Comparison of ENCODE assay signal across 10 mouse cellular contexts in genomic region chr2:30702711-30703110, GRCm38 (mm10).
A peak's percentile ranks its signal among the peaks of the same experiment; 100 is the strongest.
DNase-seq lines count a peak whose midpoint lies in the region; ATAC-seq and TF ChIP-seq lines count a peak whose summit lies in the region.
"Had no signal": no experiment of that assay in that cellular context is flagged by ENCODE, and none has a peak within 500 bp of the region (broad histone marks: within the 10 kb centered on the region; RNA-seq: fewer than 3 reads in every experiment).

No protein-coding gene starts in this region.

- no peak for TF ChIP-seq CTCF in lung, postnatal 0 days (IDR thresholded peaks at IDR 0.05)
- TF ChIP-seq CTCF in lung, adult 2 months (IDR thresholded peaks at IDR 0.05; ENCODE audit: insufficient read depth, low read length): no peak

- DNase-seq in embryo, embryonic 10 days (ENCODE audit: low spot score): peak; percentile 54
- DNase-seq in embryo, embryonic 11 days: no peak
- no peak for DNase-seq in lung, postnatal 0 days (ENCODE audit: low spot score)
- DNase-seq in lung, adult 2 months: no peak
- DNase-seq in frontal cortex, adult 2 months (ENCODE audit: extremely low spot score in 1 of 2, low spot score in 1 of 2): no peak
- DNase-seq in cerebellum, postnatal 14 days: no peak

- no peak for TF ChIP-seq EP300 in lung, postnatal 0 days (IDR thresholded peaks at IDR 0.05)

- 0 out of 2 replicates have a peak overlapping the region, but pooled peaks have one; percentile 27 for H3K27ac ChIP-seq in lung, postnatal 0 days (ENCODE audit: low read length)
- H3K27ac ChIP-seq in intestine, embryonic 16.5 days (ENCODE audit: low read length): peak overlapping the region; percentile 72
- peak overlapping the region; percentile 76 for H3K27ac ChIP-seq in stomach, embryonic 16.5 days (ENCODE audit: low read length)

- no peak for TF ChIP-seq POLR2A in lung, adult 2 months (IDR thresholded peaks at IDR 0.05; ENCODE audit: borderline replicate concordance, extremely low read depth, low read depth, low read length)

- no peaks in the 10 kb centered on the region for H3K27me3 ChIP-seq in lung, postnatal 0 days (replicated peaks; ENCODE audit: insufficient read depth, low read length)
- no peaks in the 10 kb centered on the region for H3K27me3 ChIP-seq in intestine, embryonic 16.5 days (replicated peaks; ENCODE audit: control insufficient read depth, insufficient read depth, low read length)
- H3K27me3 ChIP-seq in stomach, embryonic 16.5 days (ENCODE audit: control insufficient read depth, insufficient read depth, low read length): no peaks in the 10 kb centered on the region

- ATAC-seq in lung, postnatal 0 days: no peak
- no peak for ATAC-seq in intestine, embryonic 16.5 days
- ATAC-seq in stomach, embryonic 16.5 days (ENCODE audit: insufficient read depth, low FRiP score): no peak
- ATAC-seq: inflammation-experienced regulatory T-cells, adult 6 months had no signal

- WGBS in lung, postnatal 0 days: 17% methylated on average over 7 of the region's 7 CpGs
- WGBS in lung, adult 2 months: 33% methylated on average over 7 of the region's 7 CpGs
- WGBS in intestine, embryonic 16.5 days: 13% methylated on average over 7 of the region's 7 CpGs
- WGBS in stomach, embryonic 16.5 days: 12% methylated on average over 7 of the region's 7 CpGs

- no peak overlapping the region for H3K4me3 ChIP-seq in lung, postnatal 0 days (ENCODE audit: low read depth, low read length)
- no peak overlapping the region for H3K4me3 ChIP-seq in lung, adult 2 months (replicated peaks; ENCODE audit: extremely low read depth, low read depth, low read length)
- no peak overlapping the region for H3K4me3 ChIP-seq in intestine, embryonic 16.5 days (ENCODE audit: low read length)
- no peak overlapping the region for H3K4me3 ChIP-seq in stomach, embryonic 16.5 days (replicated peaks; ENCODE audit: low read length)
- H3K4me3 ChIP-seq: megakaryocyte, embryonic 14.5 days had no signal

- H3K4me1 ChIP-seq in lung, postnatal 0 days (ENCODE audit: insufficient read depth, low read depth, low read length): peaks cover 15% of the 10 kb centered on the region; the same call in 1 of the 2 replicates
- H3K4me1 ChIP-seq in lung, adult 2 months (ENCODE audit: control insufficient read depth, insufficient read depth, low read length): peaks cover 4% of the 10 kb centered on the region
- peaks cover 22% of the 10 kb centered on the region for H3K4me1 ChIP-seq in intestine, embryonic 16.5 days (ENCODE audit: control insufficient read depth, insufficient read depth, low read length)
- H3K4me1 ChIP-seq in stomach, embryonic 16.5 days (ENCODE audit: control insufficient read depth, insufficient read depth, low read length): peaks cover 38% of the 10 kb centered on the region

- no peaks in the 10 kb centered on the region for H3K9me3 ChIP-seq in lung, postnatal 0 days (ENCODE audit: low read length)
- H3K9me3 ChIP-seq in intestine, embryonic 16.5 days (ENCODE audit: control insufficient read depth, low read length): 0 out of 2 replicates have a peak, but pooled peaks cover 3% of the 10 kb centered on the region
- H3K9me3 ChIP-seq in stomach, embryonic 16.5 days (replicated peaks; ENCODE audit: control insufficient read depth, low read length): no peaks in the 10 kb centered on the region

- no peak overlapping the region for H3K4me2 ChIP-seq in lung, postnatal 0 days (replicated peaks; ENCODE audit: low read depth, low read length)
- H3K4me2 ChIP-seq in intestine, embryonic 16.5 days (ENCODE audit: low read depth, low read length): no peak overlapping the region
- no peak overlapping the region for H3K4me2 ChIP-seq in stomach, embryonic 16.5 days (ENCODE audit: low read depth, low read length)

- no peaks in the 10 kb centered on the region for H3K36me3 ChIP-seq in lung, postnatal 0 days (ENCODE audit: insufficient read depth, low read length)
- no peaks in the 10 kb centered on the region for H3K36me3 ChIP-seq in intestine, embryonic 16.5 days (ENCODE audit: control insufficient read depth, insufficient read depth, low read length)
- H3K36me3 ChIP-seq in stomach, embryonic 16.5 days (ENCODE audit: control insufficient read depth, insufficient read depth, low read length): no peaks in the 10 kb centered on the region

- no peak overlapping the region for H3K9ac ChIP-seq in lung, postnatal 0 days (replicated peaks; ENCODE audit: low read depth)
- peak overlapping the region; percentile 45; the same call in 1 of the 2 replicates for H3K9ac ChIP-seq in intestine, embryonic 16.5 days (ENCODE audit: low read depth, low read length)
- H3K9ac ChIP-seq in stomach, embryonic 16.5 days (ENCODE audit: low read length): peak overlapping the region; percentile 61
